Mouse (Mus musculus) hindbrain, embryonic 16.5 days (tissue): ENCODE measurements at regions not wholly inside any gene's neighbourhood (a gene's known extent, or its start where the extent isn't known, plus 50 kb on each side); places are given as distances from the start of the nearest gene placed in this dataset.

ENCODE experiments used
- ATAC-seq: fragments of 200-750 bp; cut with Nextera tagmentation; 2 replicates; pipeline ENCODE4 v1.8.0; 2017; ENCODE audit warnings: moderate TSS enrichment, moderate library complexity
- H3K27ac ChIP-seq: fragments of 300-500 bp; sonication (generic); 2 replicates; pipeline ENCODE4 v1.5.1; 2014; ENCODE audit warnings: low read depth, mild to moderate bottlenecking, control low read depth, low read length, moderate library complexity
- H3K27me3 ChIP-seq: fragments of 300-500 bp; sonication (generic); replicated peaks from 2 replicates; pipeline ENCODE4 v1.6.1; 2014; ENCODE audit warnings: low read length; ENCODE audit not compliant: control insufficient read depth, insufficient read depth
- H3K36me3 ChIP-seq: fragments of 300-500 bp; sonication (generic); 2 replicates; pipeline ENCODE4 v1.6.1; 2014; ENCODE audit warnings: mild to moderate bottlenecking, low read length, moderate library complexity, mixed read lengths; ENCODE audit not compliant: control insufficient read depth, insufficient read depth
- H3K4me1 ChIP-seq: fragments of 300-500 bp; sonication (generic); 2 replicates; pipeline ENCODE4 v1.6.1; 2014; ENCODE audit warnings: low read depth, low read length; ENCODE audit not compliant: control insufficient read depth, insufficient read depth
- H3K4me2 ChIP-seq: fragments of 300-500 bp; sonication (generic); 2 replicates; pipeline ENCODE4 v1.6.1; 2014; ENCODE audit warnings: mild to moderate bottlenecking, low read length, control low read depth, moderate library complexity
- H3K4me3 ChIP-seq: fragments of 300-500 bp; sonication (generic); 2 replicates; pipeline ENCODE4 v1.5.1; 2014; ENCODE audit warnings: mild to moderate bottlenecking, low read length, control low read depth, moderate library complexity
- H3K9ac ChIP-seq: fragments of 300-500 bp; sonication (generic); 2 replicates; pipeline ENCODE4 v1.6.1; 2014; ENCODE audit warnings: low read depth, mild to moderate bottlenecking, control low read depth, low read length, moderate library complexity
- H3K9me3 ChIP-seq: fragments of 300-500 bp; sonication (generic); 2 replicates; pipeline ENCODE4 v1.6.1; 2014; ENCODE audit warnings: mild to moderate bottlenecking, low read length, moderate library complexity; ENCODE audit not compliant: control insufficient read depth
- WGBS: fragments of 180-500 bp; shearing (Covaris S2); extraction: QIAGEN DNeasy Blood & Tissue Kit; methylation state at CpG from one replicate; pipeline ENCODE4 v1.1.7; 2014; 5-methylcytosine and 5-hydroxymethylcytosine counted together

DNA sequence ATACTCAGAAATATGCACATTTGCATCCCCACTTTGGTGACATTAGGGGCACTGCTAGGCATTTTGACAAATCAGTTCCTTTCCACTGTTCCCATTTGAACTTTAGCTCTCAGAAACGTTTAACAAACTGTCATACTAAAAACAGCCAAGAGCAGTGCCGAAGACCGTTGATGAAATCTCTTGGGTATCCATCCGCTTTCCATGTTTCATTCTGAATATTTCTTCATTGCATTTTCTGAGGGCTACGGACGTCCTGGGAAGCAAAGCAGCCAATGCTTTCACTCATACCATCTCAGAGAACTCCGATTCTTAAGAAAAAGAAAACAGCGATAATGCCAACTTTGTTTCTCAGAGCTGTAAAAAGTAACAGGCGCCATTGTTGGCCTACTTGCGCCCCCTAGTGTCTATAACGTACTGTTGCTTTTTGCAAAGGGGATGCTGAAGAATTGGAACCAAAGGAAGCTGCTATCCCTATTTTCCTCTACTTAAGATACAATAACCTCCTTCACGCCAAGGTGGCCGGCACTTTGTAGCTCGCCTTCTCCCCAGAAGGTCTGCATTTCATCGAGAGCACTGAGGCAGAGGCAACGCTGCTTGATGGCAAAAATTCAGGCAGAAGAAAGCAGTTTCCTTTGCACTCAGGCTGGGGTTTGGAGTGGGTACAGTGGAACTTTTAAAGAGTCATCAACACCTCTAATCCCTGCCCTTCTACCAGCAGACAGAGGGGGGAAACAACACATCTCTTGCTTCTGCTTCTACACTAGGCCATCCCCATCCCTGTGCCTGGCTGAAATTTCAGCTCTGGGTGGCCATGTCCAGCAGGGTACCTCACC lies 163.1 kb upstream of the Spred2 start:
- H3K9ac ChIP-seq = no peak overlapping the region
- peak overlapping the region; percentile 32; the same call in 1 of the 2 replicates for H3K27ac ChIP-seq
- H3K4me2 ChIP-seq = peak overlapping the region; percentile 53
- peak; percentile 73 for ATAC-seq
- H3K4me3 ChIP-seq = peak overlapping the region; percentile 25
- no peaks in the 10 kb centered on the region for H3K9me3 ChIP-seq
- H3K27me3 ChIP-seq = no peaks in the 10 kb centered on the region
- 9% methylated on average over 16 of the region's 16 CpGs for WGBS
- H3K36me3 ChIP-seq = no peaks in the 10 kb centered on the region
- no peaks in the 10 kb centered on the region; the same call in 1 of the 2 replicates for H3K4me1 ChIP-seq

DNA sequence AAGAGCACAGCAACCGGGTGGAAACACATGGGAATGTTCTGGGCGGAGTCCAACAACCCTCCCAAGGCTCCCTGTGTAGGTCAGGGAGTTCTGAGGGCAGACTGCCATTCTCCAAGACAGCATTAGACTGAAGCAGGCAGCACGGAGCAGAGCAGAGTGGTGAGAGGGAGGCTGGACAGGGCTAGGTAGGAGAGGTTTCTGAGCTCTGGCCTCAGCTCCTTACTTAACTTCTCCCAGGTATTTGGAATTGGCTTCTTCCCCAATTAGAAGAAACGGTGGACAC lies 162.5 kb upstream of the Spred2 start:
- Histone ChIP-seq H3K9ac (no peak overlapping the region), H3K4me3 (no peak overlapping the region), H3K9me3 (no peaks in the 10 kb centered on the region), H3K27me3 (no peaks in the 10 kb centered on the region), H3K4me2 (no peak overlapping the region), H3K27ac (peak overlapping the region; percentile 32; the same call in 1 of the 2 replicates), H3K4me1 (no peaks in the 10 kb centered on the region; the same call in 1 of the 2 replicates), H3K36me3 (no peaks in the 10 kb centered on the region)
- peak; percentile 74 for ATAC-seq
- 45% methylated on average over 4 of the region's 4 CpGs for WGBS

DNA sequence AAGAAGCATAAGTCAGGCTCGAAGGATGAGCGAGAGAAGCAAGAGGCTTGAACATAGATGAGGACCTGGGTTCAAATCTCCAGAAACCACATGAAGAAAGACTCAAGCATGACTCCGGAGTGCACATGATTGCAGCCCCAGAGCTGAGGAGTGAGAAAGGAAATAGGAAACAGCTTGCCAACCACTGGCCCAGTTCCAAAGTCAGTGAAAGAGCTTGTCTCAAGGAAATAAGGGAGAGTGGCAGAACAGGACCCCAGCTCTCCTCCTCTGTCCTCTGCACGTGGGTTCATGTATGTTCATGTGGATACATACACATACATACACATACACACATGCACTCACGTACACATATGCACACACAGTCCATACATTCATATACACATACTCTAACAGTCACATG lies 156.9 kb upstream of the Spred2 start:
- Histone ChIP-seq H3K36me3 (no peaks in the 10 kb centered on the region), H3K9ac (no peak overlapping the region), H3K4me2 (no peak overlapping the region), H3K9me3 (no peaks in the 10 kb centered on the region), H3K27me3 (no peaks in the 10 kb centered on the region), H3K4me1 (no peaks in the 10 kb centered on the region), H3K4me3 (no peak overlapping the region), H3K27ac (no peak overlapping the region)
- no peak for ATAC-seq
- 84% methylated on average over 5 of the region's 5 CpGs for WGBS

DNA sequence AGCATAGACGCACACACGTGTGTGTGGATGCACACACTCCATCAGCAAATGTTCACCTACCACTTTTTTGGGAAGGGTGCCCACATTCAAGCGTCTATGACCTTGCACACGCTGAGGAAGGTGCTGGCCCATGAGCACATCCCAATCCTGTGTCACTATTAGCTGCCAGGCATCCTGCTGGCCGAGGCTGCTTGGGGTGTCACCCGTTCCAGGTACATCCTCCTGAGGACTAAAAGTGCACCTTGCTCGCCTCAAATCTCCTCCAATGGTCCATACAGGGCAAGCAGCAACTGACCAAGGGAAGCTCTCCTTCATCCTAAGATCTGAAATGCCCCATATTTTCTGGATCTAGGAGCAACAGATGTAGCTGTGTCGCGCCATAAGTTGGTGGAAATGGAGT lies 156.3 kb upstream of the Spred2 start:
- Histone ChIP-seq H3K4me1 (no peaks in the 10 kb centered on the region), H3K4me3 (no peak overlapping the region), H3K4me2 (no peak overlapping the region), H3K9me3 (no peaks in the 10 kb centered on the region), H3K9ac (no peak overlapping the region), H3K27ac (no peak overlapping the region), H3K27me3 (no peaks in the 10 kb centered on the region), H3K36me3 (no peaks in the 10 kb centered on the region)
- ATAC-seq = no peak
- 92% methylated on average over 9 of the region's 9 CpGs for WGBS

DNA sequence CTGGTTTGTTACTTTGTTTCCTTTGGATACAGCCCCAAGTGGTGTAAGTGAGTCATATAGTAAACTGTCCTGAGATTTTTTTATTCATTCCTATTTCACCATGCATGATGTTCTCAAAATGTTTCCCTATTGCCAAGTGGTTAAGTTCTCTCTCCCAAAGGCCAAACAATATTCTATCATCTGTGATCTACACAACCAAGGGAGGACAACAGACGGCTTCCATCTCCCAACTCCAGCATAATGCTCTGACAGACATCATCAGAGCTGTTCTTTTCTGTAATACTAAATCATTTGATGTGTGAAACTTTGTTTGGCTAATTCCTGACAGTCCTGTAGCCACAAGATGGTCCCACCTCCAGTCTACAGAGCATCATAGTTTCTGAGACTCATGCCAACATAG lies 155.2 kb upstream of the Spred2 start:
- no peaks in the 10 kb centered on the region for H3K4me1 ChIP-seq
- no peaks in the 10 kb centered on the region for H3K36me3 ChIP-seq
- H3K27ac ChIP-seq = no peak overlapping the region
- H3K27me3 ChIP-seq = no peaks in the 10 kb centered on the region
- H3K4me3 ChIP-seq = no peak overlapping the region
- no peak overlapping the region for H3K9ac ChIP-seq
- no peaks in the 10 kb centered on the region for H3K9me3 ChIP-seq
- no peak overlapping the region for H3K4me2 ChIP-seq
- no peak for ATAC-seq
- WGBS = 100% methylated on average over 1 of the region's 1 CpGs

DNA sequence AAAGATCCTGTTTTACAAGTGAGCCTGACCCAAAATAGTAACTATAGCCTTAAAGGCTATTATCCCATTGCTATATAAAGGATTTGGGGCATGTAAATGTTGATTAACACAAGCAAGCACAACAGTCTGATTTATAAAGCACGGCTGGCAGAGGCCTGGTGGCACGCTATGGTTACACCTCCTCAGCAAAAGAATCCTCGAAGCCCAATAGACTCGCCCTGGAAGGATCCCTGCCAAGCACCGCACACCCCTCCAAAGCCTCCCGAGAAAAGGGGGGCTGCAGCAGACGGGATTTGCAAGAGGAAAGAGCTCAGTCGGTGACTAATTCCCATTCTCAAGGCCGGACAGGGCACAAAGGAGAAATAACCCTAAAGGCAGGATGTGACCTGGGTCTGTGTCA lies 150.2 kb upstream of the Spred2 start:
- no peak overlapping the region for H3K4me3 ChIP-seq
- no peaks in the 10 kb centered on the region for H3K9me3 ChIP-seq
- no peaks in the 10 kb centered on the region for H3K27me3 ChIP-seq
- 22% methylated on average over 9 of the region's 9 CpGs for WGBS
- no peak overlapping the region for H3K4me2 ChIP-seq
- H3K9ac ChIP-seq = no peak overlapping the region
- no peaks in the 10 kb centered on the region for H3K36me3 ChIP-seq
- no peaks in the 10 kb centered on the region for H3K4me1 ChIP-seq
- peak; percentile 63 for ATAC-seq
- no peak overlapping the region for H3K27ac ChIP-seq

DNA sequence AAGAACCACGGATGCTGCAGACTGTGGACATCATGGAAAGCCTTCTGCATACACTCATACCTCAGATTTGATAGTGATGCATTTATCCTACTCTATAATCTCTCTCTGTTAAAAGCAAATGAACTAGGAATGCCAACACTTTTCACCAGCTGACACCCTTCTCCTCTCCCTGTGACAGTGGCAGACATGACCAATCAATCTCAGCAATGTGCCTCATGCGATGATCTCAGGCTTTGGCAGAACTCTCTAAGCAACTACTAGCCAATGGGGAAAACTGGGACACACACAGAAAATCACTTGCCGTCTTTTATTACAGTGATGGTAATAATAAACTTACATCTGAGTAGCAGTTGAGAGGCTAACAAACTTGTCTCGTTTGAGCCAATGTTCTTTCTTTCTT lies 148.4 kb upstream of the Spred2 start:
- Histone ChIP-seq H3K4me3 (no peak overlapping the region), H3K27ac (no peak overlapping the region), H3K9ac (no peak overlapping the region), H3K4me2 (no peak overlapping the region), H3K27me3 (no peaks in the 10 kb centered on the region), H3K36me3 (no peaks in the 10 kb centered on the region), H3K4me1 (no peaks in the 10 kb centered on the region), H3K9me3 (no peaks in the 10 kb centered on the region)
- WGBS = 96% methylated on average over 4 of the region's 4 CpGs
- no peak for ATAC-seq

DNA sequence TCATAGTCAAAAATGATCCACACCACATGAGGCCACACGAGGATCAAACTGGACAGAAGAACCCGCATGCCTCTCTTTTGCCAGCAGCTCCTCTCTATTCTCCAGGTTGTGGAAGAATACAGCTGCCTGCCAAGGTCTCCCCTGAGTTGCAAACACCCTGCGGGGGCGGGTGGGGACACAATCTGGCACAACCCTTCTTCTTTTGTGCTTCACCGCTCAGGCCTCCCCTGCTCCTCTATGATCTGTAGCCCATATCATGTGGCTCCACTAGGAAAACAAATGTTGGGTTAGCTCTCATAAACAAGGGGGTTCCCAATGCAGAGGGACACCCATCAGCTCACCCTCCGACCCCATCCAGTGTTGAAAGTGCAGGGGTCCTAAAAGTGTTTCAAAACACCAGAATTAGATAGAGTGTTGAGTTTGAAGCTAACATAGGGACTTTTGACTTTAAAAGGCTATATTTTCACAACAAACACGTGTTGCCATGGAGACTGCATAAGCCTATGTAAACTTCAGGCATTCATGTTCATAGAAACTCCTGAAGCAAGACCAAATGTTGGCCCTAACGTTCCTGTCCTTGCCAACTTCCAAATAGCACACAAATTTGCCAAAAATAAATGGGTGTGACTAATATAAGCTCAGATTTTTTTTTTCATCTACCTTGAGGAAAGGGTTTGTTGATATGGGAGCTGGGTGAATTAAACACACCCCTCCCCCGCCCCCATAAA lies 147.5 kb upstream of the Spred2 start:
- Histone ChIP-seq H3K4me3 (no peak overlapping the region), H3K9me3 (no peaks in the 10 kb centered on the region), H3K9ac (no peak overlapping the region), H3K4me1 (no peaks in the 10 kb centered on the region), H3K27me3 (no peaks in the 10 kb centered on the region), H3K27ac (no peak overlapping the region), H3K36me3 (no peaks in the 10 kb centered on the region), H3K4me2 (no peak overlapping the region)
- no peak for ATAC-seq
- 59% methylated on average over 9 of the region's 9 CpGs for WGBS

DNA sequence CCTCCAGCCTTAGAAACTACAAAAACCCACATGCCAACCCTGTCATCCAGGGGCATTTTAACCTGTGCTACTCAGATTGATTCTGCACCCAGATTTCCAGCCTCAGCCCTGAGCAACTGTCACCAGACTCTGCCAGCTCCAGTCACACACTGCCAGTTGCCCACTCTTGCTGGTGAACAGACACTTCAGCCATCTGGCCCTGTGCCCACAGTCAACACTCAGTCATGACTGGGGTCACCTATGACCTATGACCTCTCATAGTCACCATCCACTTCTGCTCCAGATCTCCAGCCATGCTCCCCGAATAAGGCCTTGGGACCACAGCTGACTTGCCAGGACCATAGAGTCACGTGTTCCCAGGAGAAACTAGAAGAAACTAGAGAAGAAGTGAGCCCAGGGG lies 146.0 kb upstream of the Spred2 start:
- no peaks in the 10 kb centered on the region for H3K27me3 ChIP-seq
- ATAC-seq = no peak
- H3K4me3 ChIP-seq = no peak overlapping the region
- H3K36me3 ChIP-seq = no peaks in the 10 kb centered on the region
- WGBS = 92% methylated on average over 2 of the region's 2 CpGs
- no peak overlapping the region for H3K9ac ChIP-seq
- no peaks in the 10 kb centered on the region for H3K9me3 ChIP-seq
- no peak overlapping the region for H3K27ac ChIP-seq
- H3K4me2 ChIP-seq = no peak overlapping the region
- H3K4me1 ChIP-seq = no peaks in the 10 kb centered on the region
